Mouse (Mus musculus): ENCODE results near the gene 1190005I06Rik. TPM values are rescaled to one million over a fixed set of nuclear protein-coding genes. Genes with fewer than 3 reads are reported as not detected.

1190005I06Rik gene
- total RNA-seq (2021): 1 to 10 TPM; 7.5 to 9.3 TPM

DNA sequence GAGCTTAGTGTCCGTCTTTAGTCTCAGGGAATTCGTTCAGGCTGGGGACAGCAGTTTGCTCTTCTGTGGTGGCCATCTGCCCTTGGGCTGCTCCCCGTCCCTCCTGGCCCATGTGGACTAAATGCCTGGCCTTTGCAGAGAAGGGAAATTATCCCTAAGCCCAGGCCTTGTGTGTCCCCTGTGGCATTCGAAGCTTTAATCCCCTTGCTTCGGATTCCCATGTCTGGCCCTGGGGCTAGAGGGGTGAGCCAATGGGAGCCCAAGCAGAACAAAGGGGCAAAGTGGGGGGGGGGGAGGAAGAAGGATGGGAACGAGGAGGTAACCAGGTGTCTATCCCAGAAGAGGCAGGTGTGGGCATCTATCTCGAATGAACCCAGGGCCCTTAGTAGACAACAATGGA lies at the start of gene 1190005I06Rik:
1190005I06Rik (minus strand) TSS at position 101 of the 400 bp plus-strand sequence.
- DNase-seq: no peak

DNA sequence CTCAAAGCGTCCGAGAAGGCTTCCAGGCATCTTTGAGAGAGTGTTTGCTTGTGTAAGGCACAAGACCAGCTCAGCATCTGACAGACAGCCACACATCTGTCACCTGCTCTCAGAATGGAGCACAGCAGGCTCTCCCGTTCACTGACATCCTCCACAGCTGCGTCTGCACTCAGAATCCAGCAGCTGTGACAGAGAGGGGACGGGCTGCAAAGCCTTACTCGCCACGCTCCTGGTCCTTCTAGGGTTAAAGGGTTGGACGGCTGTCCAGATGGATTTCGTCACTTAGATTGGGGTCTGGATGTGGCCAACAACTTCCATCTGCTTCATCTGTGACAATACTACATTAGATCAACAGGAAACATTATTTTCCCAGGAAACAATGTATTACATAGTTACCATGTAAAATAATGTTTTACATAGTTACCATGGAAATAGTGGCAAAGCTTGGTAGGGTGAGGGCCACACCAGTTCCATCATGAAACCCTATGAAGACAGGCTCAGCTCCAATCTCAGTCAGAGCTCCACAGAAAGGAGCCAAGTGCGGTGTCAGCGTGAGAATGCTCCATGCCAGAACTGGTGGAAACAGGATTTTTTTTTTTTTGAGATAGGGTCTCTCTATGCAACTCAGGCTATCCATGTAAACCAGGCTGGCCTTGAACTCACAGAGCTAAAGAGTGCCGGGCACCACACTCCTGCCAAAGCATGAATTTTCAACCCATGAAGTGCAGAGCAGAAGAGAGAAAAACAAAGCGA lies 49.1 kb upstream of the 1190005I06Rik start:
- peak; percentile 74 for DNase-seq

DNA sequence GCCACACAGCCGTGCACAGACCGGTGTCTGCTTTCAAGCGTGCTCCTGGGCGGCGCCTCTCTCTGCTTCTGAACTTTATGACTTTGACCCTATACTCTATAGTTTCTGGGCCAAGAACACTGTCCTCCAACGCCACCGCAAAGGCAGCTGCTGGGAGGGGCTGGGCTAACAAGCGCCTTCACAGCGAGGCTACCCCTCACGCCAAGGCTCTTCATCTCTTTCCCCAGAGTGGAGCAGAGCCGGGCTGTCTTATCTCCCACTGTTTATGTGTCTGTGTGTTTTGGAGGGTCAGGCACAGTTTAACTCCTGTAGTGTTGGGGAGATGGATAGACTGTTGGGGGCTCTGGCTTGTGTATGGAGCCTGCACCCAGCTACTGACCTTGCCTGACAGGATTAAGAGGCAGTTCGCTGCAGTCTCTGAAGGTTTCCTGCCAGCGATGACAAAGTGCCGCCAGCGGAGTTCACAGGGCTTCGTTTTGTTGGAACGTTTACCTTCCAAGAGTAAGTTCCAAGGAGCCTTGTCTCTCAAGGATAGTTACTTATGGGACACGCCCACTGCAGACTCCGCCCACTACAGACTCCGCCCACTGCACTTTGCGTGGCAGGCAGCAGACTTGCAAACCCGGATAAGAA lies 46.5 kb upstream of the 1190005I06Rik start:
- peak; percentile 49 for DNase-seq

GRCm38 (mm10) chr8:120692934-120693333 lies 45.5 kb upstream of the 1190005I06Rik start:
- no peak for DNase-seq

GRCm38 (mm10) chr8:120688511-120688910 lies 41.1 kb upstream of the 1190005I06Rik start:
- DNase-seq: no peak

- DNase-seq: peak; percentile 51
Observed at GRCm38 (mm10) chr8:120687786-120688185, 40.4 kb upstream of the 1190005I06Rik start.

GRCm38 (mm10) chr8:120686576-120686975 lies 39.1 kb upstream of the 1190005I06Rik start:
- DNase-seq: no peak

DNA sequence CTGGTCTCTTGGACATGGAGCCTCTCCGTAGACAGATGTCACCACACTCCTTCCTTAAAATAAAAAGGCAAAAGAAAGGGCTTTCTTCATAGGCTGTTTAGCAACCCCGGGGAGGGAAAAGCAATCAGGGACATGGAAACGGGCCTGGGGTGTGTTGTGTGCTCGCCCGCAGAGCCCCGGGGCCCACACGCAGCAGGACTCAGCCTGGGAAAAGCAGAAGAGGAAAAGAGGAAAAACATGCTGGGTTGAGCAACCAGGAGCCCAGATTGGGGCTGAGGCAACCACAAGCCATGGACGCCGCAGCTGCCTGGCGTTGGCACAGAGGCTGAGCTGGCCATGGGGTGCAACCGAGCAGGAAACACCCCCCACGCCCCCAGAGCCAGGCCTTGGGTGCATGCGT lies 38.6 kb upstream of the 1190005I06Rik start:
- no peak for DNase-seq

DNA sequence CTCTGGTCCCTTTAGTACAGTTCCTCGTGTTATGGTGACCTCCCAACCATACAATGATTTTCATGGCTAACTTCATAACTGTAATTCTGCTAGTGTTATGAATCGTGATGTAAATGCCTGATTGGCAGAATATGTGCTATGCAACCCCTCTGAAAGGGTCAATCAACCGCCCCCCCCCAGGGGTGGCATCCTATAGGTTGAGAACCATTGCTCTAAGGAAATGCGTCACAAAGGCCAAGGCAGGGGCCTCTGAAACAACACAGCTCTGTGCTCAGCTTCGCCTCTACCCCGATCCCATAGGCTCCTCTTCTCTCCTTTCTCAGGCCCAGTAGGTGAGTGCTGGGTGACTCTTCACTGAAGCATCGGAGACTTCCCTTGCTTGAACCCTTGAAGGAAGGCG lies 38.2 kb upstream of the 1190005I06Rik start:
- DNase-seq: no peak

DNA sequence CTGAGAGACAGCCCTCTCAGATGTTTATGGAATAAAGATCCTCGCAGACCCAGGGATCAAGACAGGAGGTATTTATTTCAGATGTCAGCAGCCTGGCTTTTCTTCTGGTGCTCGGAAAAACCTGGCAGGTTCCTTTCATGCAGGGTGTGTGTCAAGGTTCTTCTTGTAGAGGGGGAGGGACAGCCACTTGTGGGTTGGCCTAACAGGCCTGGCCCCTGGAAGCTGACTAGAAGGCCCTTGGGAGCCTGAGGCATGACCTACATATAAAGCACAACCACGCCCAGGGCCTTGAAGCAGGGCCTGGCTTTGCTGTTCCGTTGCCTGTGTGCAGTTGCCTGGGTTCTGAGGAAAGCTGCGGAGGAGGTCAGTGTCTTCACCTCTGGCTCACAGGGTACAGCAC lies 37.7 kb upstream of the 1190005I06Rik start:
- peak; percentile 42 for DNase-seq

DNA sequence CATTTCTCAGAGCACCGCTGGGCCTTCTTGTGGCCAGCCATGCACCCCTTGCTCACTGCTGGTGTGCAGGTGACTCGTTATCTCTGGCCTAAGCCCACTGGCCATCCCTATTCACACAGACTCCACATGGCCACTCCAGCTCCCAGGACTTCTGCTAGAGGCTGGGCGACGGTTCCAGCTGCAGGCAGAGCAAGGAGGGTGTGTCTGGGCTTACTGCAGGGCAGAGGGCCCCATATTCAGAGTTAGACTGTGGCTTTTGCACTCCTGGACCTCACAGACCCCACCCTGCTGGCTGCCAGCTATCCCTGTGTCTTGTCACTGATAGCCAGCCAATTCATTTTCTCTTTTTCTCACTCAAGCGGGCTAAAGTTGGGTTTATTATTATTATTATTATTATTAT lies 36.6 kb upstream of the 1190005I06Rik start:
- DNase-seq: no peak

DNA sequence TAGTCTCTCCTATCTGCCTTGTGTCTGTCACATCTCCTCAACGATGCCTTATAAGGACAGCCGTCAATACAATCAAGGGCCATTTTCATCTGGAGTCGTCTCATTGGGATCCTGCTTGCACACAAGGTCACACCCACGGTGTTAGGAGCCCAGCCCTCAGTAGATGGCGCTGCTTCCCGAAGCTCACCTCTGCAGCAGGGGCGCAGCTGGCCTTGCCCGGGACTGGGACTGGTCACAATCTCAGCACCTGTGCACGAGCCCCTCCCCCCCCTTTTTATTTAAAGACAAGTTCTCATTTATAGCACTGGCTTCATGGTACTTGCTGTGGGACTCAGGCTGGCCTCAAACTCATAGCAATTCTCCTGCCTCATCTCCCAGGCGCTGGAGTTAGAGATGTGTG lies 36.2 kb upstream of the 1190005I06Rik start:
- DNase-seq: peak; percentile 88

DNA sequence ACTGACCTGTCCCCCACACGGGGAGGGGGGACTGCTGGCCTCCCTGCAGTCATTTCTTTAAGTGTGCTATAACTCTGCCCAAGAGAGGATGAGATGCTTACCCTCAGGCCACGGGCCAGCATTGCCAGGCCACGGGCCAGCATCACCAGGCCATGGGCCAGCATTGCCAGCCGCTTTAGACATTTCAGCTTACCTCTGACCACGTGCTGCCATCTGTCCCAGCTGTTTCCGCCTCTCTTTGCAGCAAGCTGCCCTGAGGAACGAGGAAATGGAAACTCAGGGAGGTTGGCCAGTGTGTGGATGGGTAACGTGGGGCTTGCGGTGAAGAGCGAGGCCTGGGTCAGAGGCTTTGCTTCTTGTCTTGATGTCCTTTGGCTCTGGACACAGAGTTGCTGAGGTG lies 33.7 kb upstream of the 1190005I06Rik start:
- no peak for DNase-seq

GRCm38 (mm10) chr8:120680405-120680804 lies 33.0 kb upstream of the 1190005I06Rik start:
- peak; percentile 75 for DNase-seq

DNA sequence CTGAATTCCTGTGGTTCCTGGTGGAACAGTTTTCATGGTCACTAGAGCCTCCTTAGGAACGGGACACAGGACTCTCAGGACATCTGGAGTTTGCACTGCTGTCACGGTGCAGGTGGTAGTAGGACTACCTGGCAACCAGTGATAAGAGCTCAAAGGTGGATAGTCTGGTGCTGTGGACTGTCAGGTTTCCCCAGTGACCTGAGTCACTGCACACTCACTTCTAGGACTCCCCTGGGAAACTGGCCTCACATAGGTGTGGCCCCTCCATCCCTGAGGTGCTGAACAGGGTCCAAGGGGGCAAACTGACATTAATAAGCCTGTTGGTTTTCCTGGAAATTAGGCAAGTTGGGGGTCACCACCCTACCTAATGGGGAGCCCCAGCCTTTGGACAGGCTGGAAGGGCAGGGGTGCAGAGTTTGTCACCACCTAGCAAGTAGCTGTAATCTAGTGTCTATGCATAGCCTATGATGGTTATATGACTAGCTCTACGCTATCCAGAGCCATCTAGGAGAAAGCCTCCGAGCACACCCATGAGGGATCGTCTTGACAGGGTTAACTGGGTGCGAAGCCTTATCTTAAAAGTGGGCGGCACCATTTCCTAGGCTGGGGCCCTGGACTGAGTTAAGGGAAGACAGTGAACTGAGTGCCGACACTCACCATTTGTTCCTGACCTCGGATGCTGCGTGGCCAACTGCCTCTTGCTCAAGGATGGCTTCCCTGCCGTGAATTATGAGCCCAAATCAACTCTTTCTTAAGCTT lies 32.4 kb upstream of the 1190005I06Rik start:
- DNase-seq: no peak

- peak; percentile 95 for DNase-seq
Observed at GRCm38 (mm10) chr8:120678447-120678846, 31.0 kb upstream of the 1190005I06Rik start.

GRCm38 (mm10) chr8:120675718-120676117 lies 28.3 kb upstream of the 1190005I06Rik start:
- DNase-seq: no peak

DNA sequence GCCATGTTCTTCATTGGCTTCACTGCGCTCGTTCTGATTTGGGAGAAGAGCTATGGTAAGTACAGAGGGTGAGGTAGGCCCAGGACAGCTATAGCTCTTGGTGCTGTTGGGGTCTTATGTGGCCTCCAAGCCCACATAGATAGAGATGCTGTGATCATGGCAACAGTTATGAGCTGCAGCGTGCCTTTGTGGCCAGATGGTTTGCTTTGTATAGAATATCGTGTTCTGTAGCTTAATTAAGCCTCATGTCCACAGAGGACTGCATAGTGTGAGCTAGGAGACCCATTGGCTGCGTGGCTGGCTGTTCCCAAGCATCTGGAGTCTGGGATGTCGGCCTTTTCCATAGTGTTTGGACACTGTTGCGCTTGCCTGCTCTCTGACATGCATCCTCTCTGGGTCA lies 25.9 kb upstream of the 1190005I06Rik start:
- DNase-seq: no peak

DNA sequence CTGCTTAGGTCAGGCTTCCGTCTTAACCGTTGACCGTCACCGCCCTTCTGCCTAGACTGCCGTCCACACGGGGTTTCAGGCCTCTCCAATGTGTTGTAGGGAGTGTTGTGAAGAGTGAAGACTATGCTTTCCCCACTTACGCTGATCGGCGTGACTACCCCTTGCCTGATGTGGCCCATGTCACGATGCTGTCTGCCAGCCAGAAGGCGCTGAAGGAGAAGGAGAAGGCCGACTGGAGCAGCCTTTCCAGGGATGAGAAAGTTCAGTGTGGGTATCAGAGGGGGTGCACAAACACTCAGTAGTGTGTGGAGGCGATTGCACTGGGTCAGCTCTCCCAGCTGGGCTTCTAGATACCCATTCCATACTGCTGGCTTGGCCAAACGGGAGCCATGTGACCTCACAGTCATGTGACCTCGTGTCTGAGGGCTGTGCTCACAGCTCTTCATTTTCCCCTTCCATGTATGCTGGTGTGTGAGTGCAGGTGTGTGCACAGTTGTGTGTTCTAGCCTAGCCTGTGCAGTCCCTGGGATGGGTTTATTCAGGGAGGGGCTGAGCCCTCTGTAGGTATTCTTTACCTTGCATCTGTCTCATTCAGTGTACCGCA lies 25.3 kb upstream of the 1190005I06Rik start:
- no peak for DNase-seq

- DNase-seq: no peak
Observed at GRCm38 (mm10) chr8:120671775-120672174, 24.3 kb upstream of the 1190005I06Rik start.

- DNase-seq: peak; percentile 64
Observed at GRCm38 (mm10) chr8:120668374-120668905, 21.0 kb upstream of the 1190005I06Rik start, which contains the start of gene Emc8. Emc8 (minus strand) TSS chr8:120668573.

- peak; percentile 95 for DNase-seq
Observed at GRCm38 (mm10) chr8:120667561-120668373, 20.3 kb upstream of the 1190005I06Rik start, which contains the start of the genes Gm27021 and Cox4i1. Gm27021 (minus strand) TSS chr8:120668079. Cox4i1 (plus strand) TSS chr8:120668222.
